Mouse (Mus musculus) embryonic facial prominence, embryonic 11.5 days (tissue): ENCODE measurements around the gene Tnnt3. TPM values are rescaled to one million over a fixed set of nuclear protein-coding genes. Genes with fewer than 3 reads are reported as not detected.

Experiments used
- ATAC-seq: fragments of 200-750 bp; cut with Nextera tagmentation; replicated peaks from 2 replicates; pipeline ENCODE4 v1.8.0; 2017; ENCODE audit warnings: low read depth; ENCODE audit not compliant: insufficient number of reproducible peaks, low FRiP score, low TSS enrichment
- DNase-seq: peaks from one replicate; pipeline ENCODE4 v3.0.0-alpha.2; 2015; ENCODE audit warnings: low spot score
- H3K27ac ChIP-seq: fragments of 300-500 bp; sonication (generic); replicated peaks from 2 replicates; pipeline ENCODE4 v1.5.1; 2014; ENCODE audit warnings: mild to moderate bottlenecking, low read depth, low read length, control low read depth
- H3K27me3 ChIP-seq: fragments of 300-500 bp; sonication (generic); 2 replicates; pipeline ENCODE4 v1.6.1; 2014; ENCODE audit warnings: mild to moderate bottlenecking, low read length, moderate library complexity, mixed read lengths; ENCODE audit not compliant: control insufficient read depth, insufficient read depth
- H3K36me3 ChIP-seq: fragments of 300-500 bp; sonication (generic); replicated peaks from 2 replicates; pipeline ENCODE4 v1.6.1; 2014; ENCODE audit warnings: low read depth, mild to moderate bottlenecking, low read length, moderate library complexity, mixed read lengths; ENCODE audit not compliant: control insufficient read depth, insufficient read depth
- H3K4me1 ChIP-seq: fragments of 300-500 bp; sonication (generic); 2 replicates; pipeline ENCODE4 v1.6.1; 2014; ENCODE audit warnings: low read length, mixed read lengths; ENCODE audit not compliant: control insufficient read depth, insufficient read depth
- H3K4me2 ChIP-seq: fragments of 300-500 bp; sonication (generic); 2 replicates; pipeline ENCODE4 v1.6.1; 2014; ENCODE audit warnings: low read depth, mild to moderate bottlenecking, control low read depth, low read length, moderate library complexity
- H3K4me3 ChIP-seq: fragments of 300-500 bp; sonication (generic); 2 replicates; pipeline ENCODE4 v1.5.1; 2014; ENCODE audit warnings: low read depth, low read length, control low read depth
- H3K9ac ChIP-seq: fragments of 300-500 bp; sonication (generic); replicated peaks from 2 replicates; pipeline ENCODE4 v1.6.1; 2014; ENCODE audit warnings: mild to moderate bottlenecking, control low read depth, low read length
- H3K9me3 ChIP-seq: fragments of 300-500 bp; sonication (generic); replicated peaks from 2 replicates; pipeline ENCODE4 v1.6.1; 2016; ENCODE audit warnings: mild to moderate bottlenecking, low read length, inconsistent platforms, mixed read lengths; ENCODE audit not compliant: control insufficient read depth
- WGBS: fragments of 180-500 bp; shearing (Covaris S2); extraction: QIAGEN DNeasy Blood & Tissue Kit; methylation state at CpG from one replicate; pipeline ENCODE4 v1.1.7; 2014; 5-methylcytosine and 5-hydroxymethylcytosine counted together
- polyA plus RNA-seq: library from polyadenylated mRNA; unstranded; fragments of >200 nt; fragmentation: Nextera tagmentation; extraction: Ambion mirVana; gene quantifications from 2 replicates; pipeline ENCODE4 v1.2.1, GENCODE M21; 2014

The Tnnt3 gene
- polyA plus RNA-seq, 1 experiment from 2014 or later: 2.8 TPM

- H3K9me3 ChIP-seq: no peaks in the 10 kb centered on the region
- no peak overlapping the region for H3K4me2 ChIP-seq
- 60% methylated on average over 5 of the region's 5 CpGs for WGBS
- no peak overlapping the region for H3K27ac ChIP-seq
- no peaks in the 10 kb centered on the region for H3K36me3 ChIP-seq
- H3K27me3 ChIP-seq: no peaks in the 10 kb centered on the region
- no peak overlapping the region for H3K9ac ChIP-seq
- H3K4me3 ChIP-seq: no peak overlapping the region
- no peak for ATAC-seq
- H3K4me1 ChIP-seq: no peaks in the 10 kb centered on the region
- no peak for DNase-seq
Measured at GRCm38 (mm10) chr7:142499010-142499721, 530 bp downstream of the Tnnt3 start.

GRCm38 (mm10) chr7:142500032-142500431 is 1.4 kb downstream of the Tnnt3 start:
- no peaks in the 10 kb centered on the region for H3K36me3 ChIP-seq

GRCm38 (mm10) chr7:142503206-142503605 is 4.6 kb downstream of the Tnnt3 start:
- H3K4me3 ChIP-seq: no peak overlapping the region
- ATAC-seq (no peak), DNase-seq (no peak)
- H3K27me3 ChIP-seq: no peaks in the 10 kb centered on the region
- no peak overlapping the region for H3K9ac ChIP-seq
- H3K9me3 ChIP-seq: no peaks in the 10 kb centered on the region
- no peak overlapping the region for H3K27ac ChIP-seq
- 87% methylated on average over 4 of the region's 4 CpGs for WGBS
- H3K36me3 ChIP-seq: no peaks in the 10 kb centered on the region
- H3K4me1 ChIP-seq: peaks cover 9% of the 10 kb centered on the region
- no peak overlapping the region for H3K4me2 ChIP-seq

More at GRCm38 (mm10) chr7:142500032-142500431, 1.4 kb downstream of the Tnnt3 start:
- DNase-seq: no peak
- no peak overlapping the region for H3K27ac ChIP-seq
- H3K4me3 ChIP-seq: no peak overlapping the region
- H3K4me2 ChIP-seq: no peak overlapping the region
- H3K27me3 ChIP-seq: no peaks in the 10 kb centered on the region
- H3K9me3 ChIP-seq: no peaks in the 10 kb centered on the region
- H3K4me1 ChIP-seq: no peaks in the 10 kb centered on the region
- 74% methylated on average over 1 of the region's 1 CpGs for WGBS
- H3K9ac ChIP-seq: no peak overlapping the region
- no peak for ATAC-seq

DNA sequence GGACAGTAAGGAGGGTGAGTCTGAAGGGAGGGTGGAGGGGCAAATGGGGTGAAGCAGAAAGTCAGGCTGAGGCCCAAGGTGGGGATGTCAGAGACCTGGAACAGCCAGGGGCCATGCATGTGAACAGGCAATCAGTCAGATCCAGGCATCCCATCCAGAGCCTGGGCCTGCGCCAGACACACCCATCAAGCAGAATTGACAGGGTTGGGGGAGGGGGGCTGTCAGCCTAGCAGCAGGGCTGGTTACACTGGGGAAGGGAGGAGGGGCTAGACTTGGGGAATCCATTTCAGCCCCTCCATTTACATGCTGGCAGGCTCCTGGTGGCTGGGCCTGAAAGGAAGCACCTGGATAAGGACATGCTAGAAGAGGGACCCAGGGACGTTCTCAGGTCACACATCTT is 7.3 kb downstream of the Tnnt3 start:
- DNase-seq (peak; percentile 70), ATAC-seq (peak; percentile 63)
- WGBS: 31% methylated on average over 2 of the region's 2 CpGs
- Histone ChIP-seq H3K4me3 (no peak overlapping the region), H3K27me3 (no peaks in the 10 kb centered on the region), H3K9ac (peak overlapping the region; percentile 28), H3K4me2 (no peak overlapping the region), H3K27ac (0 out of 2 replicates have a peak overlapping the region, but pooled peaks have one; percentile 52), H3K9me3 (no peaks in the 10 kb centered on the region), H3K36me3 (no peaks in the 10 kb centered on the region), H3K4me1 (peaks cover 16% of the 10 kb centered on the region)

DNA sequence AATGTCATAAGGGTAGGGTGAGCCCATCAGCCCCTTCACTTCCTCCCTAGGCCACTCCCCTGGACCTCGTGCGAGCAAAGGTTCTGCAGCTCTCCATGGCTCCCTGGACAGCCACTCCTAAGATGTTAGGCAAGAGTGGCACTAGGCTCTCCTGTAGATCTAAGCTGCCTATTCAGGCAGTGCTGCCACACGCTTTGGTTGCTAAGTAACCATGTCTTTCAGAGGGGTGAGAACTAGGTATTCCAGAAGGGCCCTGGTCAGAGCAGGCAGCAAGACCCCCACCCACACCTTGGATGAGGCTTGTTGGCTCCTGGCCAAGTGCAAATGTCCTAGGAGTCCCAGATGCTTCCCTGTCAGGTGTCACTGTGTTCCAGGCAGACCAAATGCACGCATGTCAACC is 7.9 kb downstream of the Tnnt3 start:
- Histone ChIP-seq H3K9ac (peak overlapping the region; percentile 9), H3K4me3 (no peak overlapping the region), H3K4me1 (peaks cover 16% of the 10 kb centered on the region), H3K27me3 (no peaks in the 10 kb centered on the region), H3K9me3 (no peaks in the 10 kb centered on the region), H3K36me3 (no peaks in the 10 kb centered on the region), H3K27ac (peak overlapping the region; percentile 52; the same call in 1 of the 2 replicates), H3K4me2 (no peak overlapping the region)
- ATAC-seq (peak; percentile 19; the same call in 1 of the 2 replicates), DNase-seq (no peak)
- WGBS: 45% methylated on average over 4 of the region's 4 CpGs

DNA sequence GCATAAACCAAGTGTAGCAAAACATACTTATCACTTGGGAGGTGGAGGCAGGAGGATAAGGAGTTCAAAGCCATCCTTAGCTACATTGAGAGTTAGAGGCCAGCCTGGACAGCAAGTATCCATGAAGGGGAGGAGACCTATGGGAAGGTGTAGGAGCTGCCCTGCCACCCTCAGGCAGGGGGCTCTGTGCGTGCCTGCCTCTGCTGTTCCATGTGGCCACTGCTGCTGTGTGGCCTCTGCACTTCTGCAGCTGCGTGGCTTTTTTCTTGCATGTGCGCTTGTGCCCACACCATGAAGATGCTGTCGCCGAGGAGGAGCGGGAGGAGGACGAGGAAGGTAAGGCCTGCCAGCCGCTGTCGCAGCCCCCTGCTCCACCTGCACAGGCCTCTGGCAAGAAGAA is 8.8 kb downstream of the Tnnt3 start:
- H3K27me3 ChIP-seq: no peaks in the 10 kb centered on the region
- 94% methylated on average over 9 of the region's 9 CpGs for WGBS
- DNase-seq (no peak), ATAC-seq (no peak)
- H3K9ac ChIP-seq: no peak overlapping the region
- no peak overlapping the region for H3K27ac ChIP-seq
- no peaks in the 10 kb centered on the region for H3K9me3 ChIP-seq
- no peaks in the 10 kb centered on the region for H3K36me3 ChIP-seq
- no peak overlapping the region for H3K4me3 ChIP-seq
- peaks cover 16% of the 10 kb centered on the region for H3K4me1 ChIP-seq
- no peak overlapping the region for H3K4me2 ChIP-seq

GRCm38 (mm10) chr7:142509518-142509917 is 10.9 kb downstream of the Tnnt3 start:
- Histone ChIP-seq H3K27me3 (no peaks in the 10 kb centered on the region), H3K36me3 (no peaks in the 10 kb centered on the region), H3K9me3 (no peaks in the 10 kb centered on the region), H3K4me3 (no peak overlapping the region), H3K4me1 (peaks cover 16% of the 10 kb centered on the region), H3K27ac (peak overlapping the region; percentile 94), H3K4me2 (no peak overlapping the region; the same call in 1 of the 2 replicates), H3K9ac (peak overlapping the region; percentile 34)
- DNase-seq (no peak), ATAC-seq (no peak)
- 50% methylated on average over 14 of the region's 14 CpGs for WGBS

DNA sequence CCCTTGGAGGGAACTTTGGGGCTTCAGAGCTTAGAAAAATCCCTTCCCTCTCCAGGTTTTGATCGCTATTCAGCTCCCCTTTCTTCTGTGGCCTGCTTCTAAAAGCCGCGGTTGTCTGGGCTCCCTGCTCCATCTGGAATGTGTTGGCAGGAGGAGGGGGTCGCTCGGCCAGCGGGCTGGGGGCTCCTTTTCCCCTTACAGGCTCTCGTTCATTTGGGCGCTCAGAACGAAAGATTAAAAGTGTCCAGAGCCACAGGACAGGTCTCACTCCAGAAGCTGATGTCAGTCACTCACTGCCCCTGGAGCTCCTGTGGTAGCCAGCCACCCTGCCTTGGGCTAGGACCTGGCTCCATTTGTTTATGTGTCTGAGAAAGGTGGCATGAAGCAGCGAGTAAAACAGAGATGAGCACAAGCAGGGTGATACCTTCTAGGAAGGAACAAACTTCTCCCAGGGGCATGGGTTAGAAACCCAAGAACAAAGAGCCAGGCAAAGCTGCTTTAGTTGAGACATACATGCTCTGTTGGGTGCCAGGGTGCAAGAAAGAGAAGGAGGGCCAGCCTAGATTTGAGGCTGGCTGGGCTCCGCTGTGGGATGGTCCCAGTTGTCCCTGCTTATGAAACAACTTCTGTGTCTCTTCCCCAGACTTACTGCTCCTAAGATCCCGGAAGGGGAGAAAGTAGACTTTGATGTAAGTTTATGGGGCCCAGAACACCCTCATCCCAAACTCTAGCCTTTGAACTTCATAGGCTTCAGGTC is 11.6 kb downstream of the Tnnt3 start:
- Histone ChIP-seq H3K27me3 (no peaks in the 10 kb centered on the region), H3K36me3 (no peaks in the 10 kb centered on the region), H3K9ac (peak overlapping the region; percentile 52; the same call in 1 of the 2 replicates), H3K4me3 (no peak overlapping the region), H3K27ac (peak overlapping the region; percentile 94), H3K4me1 (peaks cover 16% of the 10 kb centered on the region), H3K9me3 (no peaks in the 10 kb centered on the region), H3K4me2 (no peak overlapping the region)
- peak; percentile 79 for DNase-seq
- WGBS: 12% methylated on average over 12 of the region's 12 CpGs
- no peak for ATAC-seq
